Mouse (Mus musculus) cerebellum, adult 8-10 months (tissue): Measurements from ENCODE around the gene Col25a1.

ENCODE experiments used
- DNase-seq: peaks from one replicate; pipeline ENCODE4 v3.0.0; 2022

The Col25a1 gene

DNA sequence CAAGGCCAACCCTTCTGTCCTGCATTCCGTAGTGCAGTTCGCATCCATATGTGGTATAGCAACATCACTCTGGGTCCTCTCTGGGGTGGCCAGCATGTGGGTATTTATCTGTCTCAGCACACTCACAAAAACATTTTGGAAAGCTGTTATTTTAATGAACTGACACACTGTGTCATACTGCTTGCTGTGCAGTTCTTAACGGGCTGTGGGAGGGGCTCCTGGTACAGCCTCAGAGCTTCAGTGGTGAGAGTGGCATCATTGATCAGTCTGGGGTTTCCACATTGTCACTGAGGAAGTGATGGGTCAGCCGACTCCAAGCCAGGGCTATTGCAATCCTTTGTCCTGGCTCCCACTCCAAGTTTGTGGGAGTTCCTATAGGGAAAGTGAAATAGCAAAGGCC lies 255.9 kb downstream of the Col25a1 start:
- DNase-seq = no peak

DNA sequence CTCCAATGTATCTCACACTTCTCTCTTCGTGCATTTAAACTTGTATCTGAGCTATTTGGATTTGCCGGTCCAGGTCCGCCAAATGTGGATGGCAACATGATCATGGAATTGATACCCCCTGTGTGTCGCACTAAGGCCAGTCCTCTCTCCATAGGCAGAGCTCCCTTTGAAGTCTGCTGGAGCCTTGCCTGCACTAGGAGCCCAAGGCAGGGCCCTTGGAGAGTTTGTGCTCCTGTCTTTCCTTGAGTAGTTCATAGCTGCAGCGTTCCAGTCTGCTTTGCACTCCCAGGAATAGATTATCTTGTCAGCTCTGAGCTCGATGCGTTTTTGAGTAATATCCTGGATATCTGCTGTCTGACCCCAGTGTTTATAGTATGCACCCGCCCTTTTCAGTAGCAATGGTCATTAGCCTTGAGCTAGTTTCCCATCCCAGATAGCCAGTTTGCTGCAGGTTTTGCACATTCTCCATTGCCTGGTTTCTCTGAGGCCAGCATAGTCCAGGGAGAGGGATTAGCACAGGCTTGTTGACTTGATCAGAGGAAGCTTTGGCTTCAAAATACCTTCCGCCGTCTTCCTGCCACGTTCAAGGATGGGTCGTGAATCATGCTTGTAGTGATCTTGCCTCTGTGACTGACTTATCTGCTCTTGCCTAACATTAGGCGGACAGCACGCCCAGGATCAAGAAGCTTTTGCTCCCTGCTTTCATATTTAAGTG lies 258.1 kb downstream of the Col25a1 start:
- no peak for DNase-seq

- no peak for DNase-seq
These were observed 265.3 kb downstream of the Col25a1 start for GRCm38 (mm10) chr3:130396636-130397035.

- no peak for DNase-seq
These were observed 269.6 kb downstream of the Col25a1 start for GRCm38 (mm10) chr3:130400716-130401559.

DNA sequence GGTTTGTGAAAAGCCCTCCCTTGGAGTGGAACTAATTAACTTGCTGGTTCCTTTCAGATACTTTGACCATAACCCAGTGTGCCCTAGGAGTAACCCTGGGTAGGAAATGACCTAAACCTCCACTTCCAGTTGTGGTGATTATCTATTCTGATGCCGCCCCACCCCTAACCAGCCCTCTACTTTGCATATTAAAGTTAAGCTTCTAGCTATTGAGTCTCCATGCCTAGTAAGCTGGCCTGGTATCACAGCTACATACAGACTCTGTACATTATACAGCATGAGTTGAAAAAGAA lies 270.2 kb downstream of the Col25a1 start:
- no peak for DNase-seq

GRCm38 (mm10) chr3:130404525-130405409 lies 273.5 kb downstream of the Col25a1 start:
- no peak for DNase-seq

DNA sequence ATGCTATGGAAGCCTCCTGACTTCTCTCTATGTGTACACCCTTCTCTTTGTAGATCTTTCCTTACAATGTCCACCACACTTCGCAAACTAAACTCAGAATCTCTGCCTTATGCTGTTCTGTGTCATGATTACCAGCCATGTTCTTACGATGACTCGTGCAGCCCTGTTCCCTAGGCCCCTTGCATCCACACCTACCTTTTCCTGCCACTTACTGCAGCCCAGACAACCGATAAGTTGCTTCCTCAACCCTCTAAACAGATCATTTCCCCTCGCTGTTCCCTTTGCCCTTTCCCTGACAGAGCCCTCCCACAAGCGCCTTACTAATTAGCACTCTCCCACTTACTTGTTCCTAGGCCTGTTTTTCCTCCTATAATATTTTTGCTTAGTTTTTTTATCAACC lies 275.9 kb downstream of the Col25a1 start:
- DNase-seq = no peak

GRCm38 (mm10) chr3:130413239-130413638 lies 281.9 kb downstream of the Col25a1 start:
- DNase-seq = no peak

DNA sequence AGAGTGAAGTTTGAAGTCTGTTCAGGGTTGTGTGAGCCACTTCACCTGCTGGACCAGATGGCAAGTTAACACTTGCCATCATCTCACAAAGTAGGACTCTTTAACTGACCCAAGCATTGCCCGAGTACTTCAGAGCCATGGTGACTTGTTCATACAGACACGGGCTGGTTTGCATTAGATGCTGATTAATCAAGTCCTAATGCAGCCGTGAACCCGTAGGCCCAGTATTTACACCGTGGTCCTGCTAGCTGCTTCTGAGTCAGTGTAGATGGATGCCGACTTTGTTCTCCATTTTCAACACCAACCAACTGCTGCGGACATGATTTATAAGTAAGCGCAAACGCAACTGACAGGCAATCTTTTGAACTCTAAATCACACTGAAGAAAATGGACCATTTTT lies 287.6 kb downstream of the Col25a1 start:
- DNase-seq = no peak

DNA sequence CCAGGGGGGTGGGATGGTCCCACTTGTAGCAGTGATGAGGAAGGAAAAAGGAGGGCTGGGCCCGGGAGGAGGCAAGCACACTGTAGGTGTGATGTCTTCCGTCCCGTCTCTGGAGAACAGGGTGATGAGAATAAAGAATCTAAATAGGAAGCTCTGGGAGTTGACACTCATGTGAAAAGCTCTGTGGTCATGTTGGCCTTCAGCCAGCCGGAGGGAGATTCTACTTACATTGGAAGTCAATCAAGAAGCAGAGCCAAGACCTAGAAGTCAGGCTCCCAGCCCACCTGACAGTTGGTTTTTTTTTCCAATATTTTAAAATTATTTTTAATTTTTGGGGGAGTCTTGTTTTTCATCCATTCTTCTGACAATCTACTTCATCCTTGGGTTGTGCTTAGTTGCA lies 297.5 kb downstream of the Col25a1 start:
- no peak for DNase-seq

DNA sequence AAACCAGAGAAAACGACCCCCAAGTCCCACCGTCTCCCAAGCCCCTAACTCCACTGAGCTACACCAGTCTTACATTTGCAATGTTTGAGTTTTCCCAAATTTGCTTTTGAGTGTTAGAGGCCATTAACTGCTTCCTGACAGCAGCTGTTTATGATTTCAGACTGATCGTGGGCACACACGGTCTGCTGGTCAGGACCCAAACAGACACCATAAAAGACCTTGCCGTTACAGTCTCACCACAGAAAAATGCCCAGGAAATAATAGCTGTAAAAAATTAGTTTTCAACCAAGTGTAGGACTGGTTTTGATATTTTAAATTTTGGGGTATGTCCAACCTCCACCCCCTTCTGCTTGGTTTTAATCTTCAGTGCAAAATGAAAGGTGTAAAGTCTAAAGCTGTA lies 298.8 kb downstream of the Col25a1 start:
- DNase-seq = no peak

DNA sequence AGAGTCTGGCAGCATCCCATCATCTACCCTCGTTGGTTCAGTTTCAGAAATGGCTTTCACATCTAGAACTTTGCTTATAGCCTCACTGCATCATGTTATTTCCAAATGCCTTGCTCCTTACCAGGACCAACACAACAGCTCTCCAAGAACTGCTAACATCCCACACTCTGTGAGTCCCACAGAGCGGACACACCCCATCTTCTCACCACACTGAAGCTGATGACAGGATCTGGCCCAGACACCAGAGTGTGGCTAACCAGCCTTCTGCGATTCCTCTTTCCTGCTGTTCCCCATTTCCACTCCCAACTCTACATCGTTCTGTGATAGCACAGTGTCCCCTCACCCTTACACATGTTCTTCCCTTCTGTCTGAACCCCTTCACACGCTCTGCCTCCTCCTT lies 301.5 kb downstream of the Col25a1 start:
- no peak for DNase-seq

DNA sequence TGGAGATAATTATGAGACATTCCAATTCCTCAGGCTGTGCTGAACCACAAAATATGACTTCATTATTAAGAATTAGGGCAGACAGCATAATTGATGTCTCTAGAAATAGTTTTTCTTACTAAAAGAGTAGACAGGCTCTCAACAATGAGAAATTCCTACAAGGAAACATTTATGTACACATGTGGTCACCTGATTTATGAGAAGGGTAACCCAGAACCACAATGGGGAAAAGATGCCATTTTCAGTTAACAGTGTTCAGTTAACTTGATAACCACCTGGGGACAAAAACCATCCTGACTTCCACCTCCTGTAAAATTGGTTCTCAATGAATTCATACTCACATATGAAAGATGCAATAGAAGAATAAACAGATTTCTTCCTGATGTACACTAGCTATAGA lies 305.7 kb downstream of the Col25a1 start:
- no peak for DNase-seq

GRCm38 (mm10) chr3:130439767-130440166 lies 308.5 kb downstream of the Col25a1 start:
- DNase-seq = no peak

- DNase-seq = no peak
These were observed 309.4 kb downstream of the Col25a1 start for GRCm38 (mm10) chr3:130440689-130441088.

- no peak for DNase-seq
These were observed 312.7 kb downstream of the Col25a1 start for GRCm38 (mm10) chr3:130443842-130444627.

DNA sequence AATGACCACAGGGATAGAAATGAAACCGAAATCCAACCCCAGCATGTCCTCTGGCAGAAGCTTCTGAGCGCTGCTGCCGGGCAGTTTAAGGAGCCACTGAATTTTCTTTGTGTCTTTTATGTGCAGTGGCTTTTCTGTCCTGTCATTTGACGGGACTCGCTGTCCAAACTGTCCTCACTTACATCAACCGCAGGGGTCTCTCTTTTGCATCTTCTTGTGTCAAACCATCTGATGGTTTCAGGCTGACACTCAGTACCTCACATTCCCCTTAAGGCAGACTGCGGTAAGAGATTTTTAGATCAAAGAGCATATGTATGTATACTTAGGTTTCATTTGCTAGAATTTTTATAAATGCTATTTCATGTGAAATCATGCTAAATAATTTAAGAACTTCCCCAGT lies 318.6 kb downstream of the Col25a1 start:
- no peak for DNase-seq

DNA sequence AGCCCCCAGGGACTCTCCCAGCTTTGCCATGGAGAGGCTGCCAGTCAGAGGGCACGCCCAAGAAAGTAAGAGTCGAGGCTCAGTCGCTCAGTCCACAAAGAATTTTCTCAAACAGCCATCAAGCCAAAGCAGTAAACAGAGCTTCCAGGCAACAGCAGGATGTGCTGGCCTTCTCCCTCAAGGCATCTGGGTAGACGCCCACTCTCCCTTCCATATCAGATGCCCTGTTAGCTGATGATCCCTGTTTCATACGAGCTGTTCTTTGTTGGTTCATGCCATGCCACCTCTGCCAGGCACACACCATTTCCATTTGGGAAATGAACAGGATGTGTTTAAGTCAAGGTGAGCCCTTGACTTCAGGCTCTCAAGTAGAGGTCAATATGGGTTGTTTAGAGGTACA lies 334.1 kb downstream of the Col25a1 start:
- DNase-seq = no peak

GRCm38 (mm10) chr3:130473211-130473768 lies 342.0 kb downstream of the Col25a1 start:
- no peak for DNase-seq

GRCm38 (mm10) chr3:130473970-130474369 lies 342.7 kb downstream of the Col25a1 start:
- no peak for DNase-seq

- no peak for DNase-seq
These were observed 351.2 kb downstream of the Col25a1 start for GRCm38 (mm10) chr3:130482513-130482912.

- DNase-seq = no peak
These were observed 357.5 kb downstream of the Col25a1 start for GRCm38 (mm10) chr3:130488839-130489238.
